Mouse (Mus musculus): ENCODE measurements around the gene Cd99l2. TPM values are rescaled to one million over a fixed set of nuclear protein-coding genes. Genes with fewer than 3 reads are reported as not detected.
A peak's percentile ranks its signal among the peaks of the same experiment; 100 is the strongest.

The Cd99l2 gene
- polyA plus RNA-seq, 1 experiment from 2014 or later: 23.9 TPM

DNA sequence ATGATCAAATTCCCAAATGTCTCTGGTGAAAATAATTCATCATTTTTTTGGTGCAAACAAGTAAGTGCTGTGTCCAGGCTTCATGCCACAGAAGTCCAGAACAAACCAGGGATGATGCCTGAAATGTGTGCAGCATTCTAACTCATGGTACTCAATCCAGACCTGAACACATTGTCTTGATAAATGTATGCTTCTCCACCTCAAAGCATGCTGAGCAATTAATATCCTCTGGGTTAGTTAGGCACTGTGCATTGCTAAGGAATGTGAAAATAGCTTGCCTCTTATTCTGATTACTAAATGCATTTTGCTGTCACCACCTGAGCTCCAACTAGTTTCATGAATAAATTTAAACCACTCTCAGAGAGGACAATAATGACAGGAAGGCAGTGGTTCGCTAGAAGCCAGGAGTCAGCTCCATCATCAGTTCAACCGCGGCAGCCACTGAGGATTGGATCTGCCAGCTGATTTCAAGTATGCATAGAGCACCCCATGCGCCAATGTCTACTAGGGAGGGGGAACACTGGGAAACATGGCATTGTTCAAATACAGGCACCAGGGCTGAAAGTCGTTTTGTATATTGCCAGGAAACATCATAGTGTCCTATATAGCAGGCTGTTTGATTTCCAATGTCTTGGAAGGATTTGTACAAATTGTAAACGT, 36.4 kb downstream of the Cd99l2 start:
- Histone ChIP-seq H3K9me3 (no peaks in the 10 kb centered on the region), H3K27ac (no peak overlapping the region)

GRCm38 (mm10) chrX:71442916-71443315, 49.7 kb downstream of the Cd99l2 start:
- no peaks in the 10 kb centered on the region for H3K27me3 ChIP-seq (ENCODE audit: insufficient read depth, poor library complexity, severe bottlenecking)
- no peaks in the 10 kb centered on the region for H3K9me3 ChIP-seq
- no peak overlapping the region for H3K4me3 ChIP-seq
- H3K36me3 ChIP-seq: 0 out of 2 replicates have a peak, but pooled peaks cover 7% of the 10 kb centered on the region
- no peak for DNase-seq (ENCODE audit: low spot score)
- no peaks in the 10 kb centered on the region for H3K4me1 ChIP-seq
- no peak overlapping the region for H3K27ac ChIP-seq
- WGBS: 77% methylated on average over 5 of the region's 5 CpGs

More for the DNA sequence above, 36.4 kb downstream of the Cd99l2 start:
- H3K4me1 ChIP-seq: no peaks in the 10 kb centered on the region
- H3K27me3 ChIP-seq (ENCODE audit: insufficient read depth, poor library complexity, severe bottlenecking): no peaks in the 10 kb centered on the region
- no peak overlapping the region for H3K4me3 ChIP-seq
- no peaks in the 10 kb centered on the region for H3K36me3 ChIP-seq
- no peak for DNase-seq (ENCODE audit: low spot score)
- 86% methylated on average over 6 of the region's 6 CpGs for WGBS

DNA sequence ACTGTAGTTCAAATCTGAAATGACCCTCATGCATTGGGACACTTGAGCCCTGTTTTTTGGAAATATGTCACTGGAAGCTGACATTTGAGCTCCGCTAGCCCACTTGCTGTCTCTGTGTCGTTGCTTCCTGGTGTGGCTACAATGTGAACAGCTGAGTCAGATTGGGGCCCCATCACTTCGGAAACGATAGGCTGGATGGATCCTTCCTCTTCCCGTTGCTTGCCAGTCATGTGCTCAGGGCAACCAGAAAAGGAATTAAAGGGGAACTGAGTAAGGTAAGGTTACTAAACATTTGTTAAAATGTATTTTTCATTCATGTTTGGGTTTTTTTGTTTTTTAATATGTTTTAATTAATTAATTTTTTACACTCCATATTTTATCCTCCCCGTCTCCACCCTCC, 53.2 kb downstream of the Cd99l2 start:
- Histone ChIP-seq H3K4me1 (no peaks in the 10 kb centered on the region), H3K27me3 (ENCODE audit: insufficient read depth, poor library complexity, severe bottlenecking) (no peaks in the 10 kb centered on the region), H3K36me3 (0 out of 2 replicates have a peak, but pooled peaks cover 7% of the 10 kb centered on the region), H3K27ac (no peak overlapping the region), H3K4me3 (no peak overlapping the region), H3K9me3 (no peaks in the 10 kb centered on the region)
- DNase-seq (ENCODE audit: low spot score): no peak
- 88% methylated on average over 6 of the region's 6 CpGs for WGBS

DNA sequence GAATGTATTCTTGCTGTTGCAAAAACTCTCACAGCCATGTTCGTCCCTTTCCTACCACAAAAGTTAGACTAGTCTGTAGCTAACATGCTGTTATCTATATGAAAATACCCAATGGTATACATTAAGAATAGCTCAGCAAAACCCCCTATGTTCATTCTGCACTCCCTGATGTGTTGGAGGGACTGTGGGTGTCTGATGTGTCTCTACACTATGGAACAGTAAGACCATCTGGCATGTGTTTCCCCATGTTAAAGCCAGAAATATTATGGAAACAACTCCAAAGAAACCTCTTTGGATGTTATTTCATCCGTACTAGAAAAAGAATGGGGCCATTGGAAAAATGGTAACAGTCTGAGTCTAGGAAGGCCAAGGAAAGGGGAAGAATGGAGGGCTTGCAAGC, 57.1 kb downstream of the Cd99l2 start:
- Histone ChIP-seq H3K4me3 (no peak overlapping the region), H3K36me3 (0 out of 2 replicates have a peak, but pooled peaks cover 4% of the 10 kb centered on the region), H3K9me3 (no peaks in the 10 kb centered on the region), H3K27me3 (ENCODE audit: insufficient read depth, poor library complexity, severe bottlenecking) (no peaks in the 10 kb centered on the region), H3K27ac (no peak overlapping the region), H3K4me1 (no peaks in the 10 kb centered on the region)
- WGBS: 82% methylated on average over 2 of the region's 2 CpGs
- DNase-seq (ENCODE audit: low spot score): no peak

DNA sequence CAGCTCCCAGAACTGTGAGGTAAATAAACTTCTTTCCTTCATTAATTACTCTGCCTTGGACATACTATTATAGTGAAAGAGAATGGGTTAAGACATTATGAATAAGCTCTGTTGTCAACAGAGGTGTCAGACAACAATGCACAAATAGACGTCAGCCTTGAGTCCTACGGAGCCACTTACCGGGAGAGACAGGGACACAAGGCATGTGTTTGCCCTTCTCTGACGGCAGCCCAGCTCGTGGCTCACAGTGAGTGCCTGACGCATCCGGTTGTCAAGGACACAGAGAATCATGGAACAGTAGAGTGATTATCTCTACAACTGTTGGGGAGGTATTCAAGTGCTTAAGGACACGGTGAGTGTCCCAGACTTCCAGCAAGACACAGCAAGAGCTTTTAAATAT, 57.8 kb downstream of the Cd99l2 start:
- Histone ChIP-seq H3K4me1 (no peaks in the 10 kb centered on the region), H3K36me3 (0 out of 2 replicates have a peak, but pooled peaks cover 4% of the 10 kb centered on the region), H3K4me3 (no peak overlapping the region), H3K27me3 (ENCODE audit: insufficient read depth, poor library complexity, severe bottlenecking) (no peaks in the 10 kb centered on the region), H3K9me3 (no peaks in the 10 kb centered on the region), H3K27ac (no peak overlapping the region)
- WGBS: 59% methylated on average over 8 of the region's 8 CpGs
- no peak for DNase-seq (ENCODE audit: low spot score)

DNA sequence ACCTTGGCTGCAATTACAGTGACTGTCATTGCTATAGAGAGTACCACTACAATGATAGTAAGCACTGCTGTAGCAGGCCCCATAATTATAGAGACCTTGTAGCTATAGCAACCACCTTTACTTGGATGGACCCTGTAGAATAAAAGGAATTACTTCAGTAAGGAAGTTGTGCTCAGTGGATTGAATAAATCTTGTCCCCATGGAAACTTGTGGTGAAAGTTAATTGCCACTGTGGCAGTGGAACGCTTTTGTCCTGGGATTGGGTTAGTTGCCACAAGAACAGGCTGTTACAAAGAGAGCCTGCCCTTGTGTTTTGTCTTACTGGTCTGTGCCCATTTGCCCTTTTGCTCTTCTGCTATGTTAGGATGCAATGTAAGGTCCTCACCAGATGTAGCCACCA, 58.2 kb downstream of the Cd99l2 start:
- WGBS: 71% methylated on average over 1 of the region's 1 CpGs
- no peak overlapping the region for H3K4me3 ChIP-seq
- H3K27me3 ChIP-seq (ENCODE audit: insufficient read depth, poor library complexity, severe bottlenecking): no peaks in the 10 kb centered on the region
- H3K27ac ChIP-seq: no peak overlapping the region
- H3K36me3 ChIP-seq: 0 out of 2 replicates have a peak, but pooled peaks cover 4% of the 10 kb centered on the region
- no peaks in the 10 kb centered on the region for H3K9me3 ChIP-seq
- DNase-seq (ENCODE audit: low spot score): no peak
- H3K4me1 ChIP-seq: no peaks in the 10 kb centered on the region

GRCm38 (mm10) chrX:71430900-71431299, 61.7 kb downstream of the Cd99l2 start:
- Histone ChIP-seq H3K4me3 (no peak overlapping the region), H3K36me3 (no peaks in the 10 kb centered on the region), H3K27ac (no peak overlapping the region), H3K9me3 (no peaks in the 10 kb centered on the region), H3K4me1 (no peaks in the 10 kb centered on the region), H3K27me3 (ENCODE audit: insufficient read depth, poor library complexity, severe bottlenecking) (no peaks in the 10 kb centered on the region)
- 86% methylated on average over 5 of the region's 5 CpGs for WGBS
- no peak for DNase-seq (ENCODE audit: low spot score)

DNA sequence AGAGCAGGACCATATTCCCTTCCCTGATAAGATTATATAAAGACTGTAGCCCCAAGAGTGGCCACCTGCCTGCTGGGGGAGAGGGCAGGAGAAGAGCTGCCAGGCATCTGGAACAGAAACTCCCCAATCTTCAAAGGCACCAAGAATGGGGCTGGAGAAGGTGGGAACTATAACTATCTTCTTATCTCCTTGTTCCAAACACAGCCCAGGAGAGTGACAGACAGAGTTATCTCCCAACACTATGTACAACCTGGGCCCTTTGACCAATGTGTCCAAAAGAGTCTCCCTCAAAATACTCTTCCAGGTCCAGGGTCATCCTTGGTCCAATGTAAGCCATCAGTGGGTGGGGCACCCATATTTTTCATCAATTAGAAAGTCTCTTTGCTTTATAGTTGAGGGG, 65.2 kb downstream of the Cd99l2 start:
- Histone ChIP-seq H3K36me3 (no peaks in the 10 kb centered on the region), H3K9me3 (no peaks in the 10 kb centered on the region), H3K27ac (no peak overlapping the region), H3K4me3 (no peak overlapping the region), H3K4me1 (no peaks in the 10 kb centered on the region), H3K27me3 (ENCODE audit: insufficient read depth, poor library complexity, severe bottlenecking) (peaks cover 8% of the 10 kb centered on the region; the same call in 1 of the 2 replicates)
- no peak for DNase-seq (ENCODE audit: low spot score)

DNA sequence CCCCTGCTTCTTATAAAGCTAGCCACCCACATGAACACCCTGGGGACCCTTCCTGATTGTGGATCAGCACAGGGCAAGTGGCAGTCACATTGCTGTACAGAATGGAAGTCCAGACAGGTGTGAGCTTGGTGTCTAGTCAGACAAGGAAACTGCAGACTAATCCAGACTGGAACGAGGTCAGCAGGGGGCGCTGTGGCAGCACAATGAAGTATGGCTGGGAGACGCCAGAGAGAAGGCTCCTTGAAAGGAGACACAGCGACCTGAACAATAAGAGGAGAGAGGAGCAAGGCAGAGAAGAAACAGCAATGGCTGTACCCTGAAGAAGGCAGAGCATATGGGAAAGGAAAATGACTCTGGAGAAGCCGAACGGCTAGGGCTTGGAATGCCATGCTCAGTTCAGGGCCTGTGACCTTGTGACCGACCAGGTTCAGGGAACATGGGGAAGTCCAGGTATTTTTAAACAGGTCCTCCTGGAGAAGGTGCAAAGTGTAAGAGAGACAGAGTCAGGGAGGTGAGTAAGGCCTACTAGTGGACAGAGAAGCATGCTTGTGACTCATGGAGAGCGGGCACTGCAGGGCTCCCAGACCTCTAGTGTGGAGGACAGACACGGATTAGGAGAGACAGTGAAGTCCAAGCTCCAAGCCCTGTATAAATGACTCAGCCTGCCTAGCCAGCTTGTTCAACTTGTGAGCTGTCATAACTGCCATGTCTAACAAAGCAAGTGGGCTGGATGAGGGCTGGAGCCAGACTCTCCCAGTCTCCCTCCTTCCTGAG, 66.7 kb downstream of the Cd99l2 start:
- no peak overlapping the region for H3K4me3 ChIP-seq
- H3K27me3 ChIP-seq (ENCODE audit: insufficient read depth, poor library complexity, severe bottlenecking): peaks cover 8% of the 10 kb centered on the region; the same call in 1 of the 2 replicates
- no peaks in the 10 kb centered on the region for H3K4me1 ChIP-seq
- peak; percentile 77 for DNase-seq (ENCODE audit: low spot score)
- H3K9me3 ChIP-seq: no peaks in the 10 kb centered on the region
- 47% methylated on average over 9 of the region's 9 CpGs for WGBS
- H3K36me3 ChIP-seq: 0 out of 2 replicates have a peak, but pooled peaks cover 8% of the 10 kb centered on the region
- no peak overlapping the region for H3K27ac ChIP-seq

GRCm38 (mm10) chrX:71424852-71425251, 67.8 kb downstream of the Cd99l2 start:
- Histone ChIP-seq H3K27ac (no peak overlapping the region), H3K4me1 (no peaks in the 10 kb centered on the region), H3K4me3 (no peak overlapping the region), H3K36me3 (0 out of 2 replicates have a peak, but pooled peaks cover 8% of the 10 kb centered on the region), H3K9me3 (no peaks in the 10 kb centered on the region), H3K27me3 (ENCODE audit: insufficient read depth, poor library complexity, severe bottlenecking) (peaks cover 8% of the 10 kb centered on the region; the same call in 1 of the 2 replicates)
- DNase-seq (ENCODE audit: low spot score): no peak
- 57% methylated on average over 1 of the region's 1 CpGs for WGBS

DNA sequence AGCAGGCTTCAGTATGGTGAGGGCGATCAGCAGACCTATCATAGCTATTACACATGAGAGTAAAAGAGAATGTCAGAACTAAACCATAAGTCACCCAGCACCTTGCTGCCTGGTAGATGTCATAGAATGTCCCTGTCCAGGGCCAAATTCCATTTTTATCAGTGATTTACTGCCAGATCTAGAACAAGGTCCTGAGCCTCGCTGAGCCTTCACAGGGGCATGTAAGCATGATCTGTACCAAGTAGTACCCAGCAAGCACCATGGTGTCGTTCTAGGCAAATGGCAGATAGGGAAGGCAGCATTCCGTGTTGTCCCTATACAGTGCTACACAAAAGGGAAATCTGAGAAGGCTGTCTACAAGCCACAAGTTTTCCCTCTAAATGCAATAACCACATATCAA, 79.0 kb downstream of the Cd99l2 start:
- Histone ChIP-seq H3K27me3 (ENCODE audit: insufficient read depth, poor library complexity, severe bottlenecking) (peaks cover 13% of the 10 kb centered on the region; the same call in 1 of the 2 replicates), H3K4me3 (no peak overlapping the region), H3K4me1 (no peaks in the 10 kb centered on the region), H3K9me3 (no peaks in the 10 kb centered on the region), H3K27ac (no peak overlapping the region), H3K36me3 (peaks cover 3% of the 10 kb centered on the region; the same call in 1 of the 2 replicates)
- no peak for DNase-seq (ENCODE audit: low spot score)
- WGBS: 82% methylated on average over 4 of the region's 4 CpGs

GRCm38 (mm10) chrX:71412776-71413175, 79.9 kb downstream of the Cd99l2 start:
- WGBS: 67% methylated on average over 3 of the region's 3 CpGs
- Histone ChIP-seq H3K9me3 (no peaks in the 10 kb centered on the region), H3K36me3 (peaks cover 3% of the 10 kb centered on the region; the same call in 1 of the 2 replicates), H3K4me3 (no peak overlapping the region), H3K4me1 (no peaks in the 10 kb centered on the region), H3K27me3 (ENCODE audit: insufficient read depth, poor library complexity, severe bottlenecking) (peaks cover 13% of the 10 kb centered on the region; the same call in 1 of the 2 replicates), H3K27ac (no peak overlapping the region)
- no peak for DNase-seq (ENCODE audit: low spot score)

DNA sequence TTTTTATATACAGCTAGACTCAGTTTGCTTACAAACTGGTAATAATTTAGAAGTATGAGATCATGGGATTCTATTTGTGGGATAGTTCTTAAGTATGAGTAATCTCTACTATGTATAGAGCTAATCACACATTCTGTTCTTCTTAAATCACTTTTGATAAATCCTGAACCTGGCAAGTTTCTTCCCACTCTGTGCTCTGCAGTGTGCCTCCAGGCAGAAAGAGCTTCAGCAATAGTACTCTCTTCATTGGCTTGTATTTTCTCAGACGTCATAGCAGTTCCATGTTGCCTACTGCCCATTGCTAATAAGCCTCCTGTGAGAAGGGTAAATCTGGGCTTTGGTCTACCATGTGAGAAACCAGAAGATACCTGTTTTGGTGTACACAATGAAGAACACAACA, 84.3 kb downstream of the Cd99l2 start:
- H3K27ac ChIP-seq: no peak overlapping the region
- no peaks in the 10 kb centered on the region for H3K36me3 ChIP-seq
- peaks cover 5% of the 10 kb centered on the region; the same call in 1 of the 2 replicates for H3K27me3 ChIP-seq (ENCODE audit: insufficient read depth, poor library complexity, severe bottlenecking)
- no peaks in the 10 kb centered on the region for H3K9me3 ChIP-seq
- 75% methylated on average over 1 of the region's 1 CpGs for WGBS
- no peak overlapping the region for H3K4me3 ChIP-seq
- no peaks in the 10 kb centered on the region for H3K4me1 ChIP-seq
- no peak for DNase-seq (ENCODE audit: low spot score)
